Mouse (Mus musculus): ENCODE data around the gene Stk10.

DNA sequence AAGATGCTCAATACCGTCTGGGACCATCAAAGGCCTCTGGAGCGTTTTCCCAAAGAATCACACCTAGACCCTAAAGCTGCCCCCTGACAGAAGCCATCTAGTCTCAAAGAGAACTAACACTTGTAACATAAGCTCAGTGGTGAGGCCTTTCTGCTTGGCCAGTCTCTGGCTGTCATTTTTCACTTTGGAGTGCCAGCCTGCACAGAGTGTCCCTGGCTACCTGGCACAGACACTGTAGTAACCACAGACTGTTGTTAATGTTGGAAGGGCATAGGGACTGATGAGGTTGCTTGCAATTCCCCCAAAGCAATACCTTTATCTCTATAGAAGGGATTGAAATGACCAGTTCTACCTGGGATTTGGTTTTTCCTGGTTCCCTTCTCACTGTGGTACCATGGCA lies 11.9 kb upstream of the Stk10 start:
- TF ChIP-seq CTCF (IDR thresholded peaks at IDR 0.05; ENCODE audit: low read depth): no peak
- no peak for TF ChIP-seq EP300 (IDR thresholded peaks at IDR 0.05; ENCODE audit: low read depth)

Data from liver, embryonic 14.5 days (tissue).